Mouse (Mus musculus) hindbrain, embryonic 16.5 days (tissue): ENCODE measurements around the gene Ftsj3. TPM values are rescaled to one million over a fixed set of nuclear protein-coding genes. Genes with fewer than 3 reads are reported as not detected.
"Not testable (repeated sequence)": the region's sequence is repeated elsewhere in the genome, so short reads cannot be mapped to it uniquely, and the experiment has no call there.

Experiments
- ATAC-seq: fragments of 200-750 bp; cut with Nextera tagmentation; 2 replicates; pipeline ENCODE4 v1.8.0; 2017; ENCODE audit warnings: moderate TSS enrichment, moderate library complexity
- H3K27ac ChIP-seq: fragments of 300-500 bp; sonication (generic); 2 replicates; pipeline ENCODE4 v1.5.1; 2014; ENCODE audit warnings: low read depth, mild to moderate bottlenecking, control low read depth, low read length, moderate library complexity
- H3K27me3 ChIP-seq: fragments of 300-500 bp; sonication (generic); replicated peaks from 2 replicates; pipeline ENCODE4 v1.6.1; 2014; ENCODE audit warnings: low read length; ENCODE audit not compliant: control insufficient read depth, insufficient read depth
- H3K36me3 ChIP-seq: fragments of 300-500 bp; sonication (generic); 2 replicates; pipeline ENCODE4 v1.6.1; 2014; ENCODE audit warnings: mild to moderate bottlenecking, low read length, moderate library complexity, mixed read lengths; ENCODE audit not compliant: control insufficient read depth, insufficient read depth
- H3K4me1 ChIP-seq: fragments of 300-500 bp; sonication (generic); 2 replicates; pipeline ENCODE4 v1.6.1; 2014; ENCODE audit warnings: low read depth, low read length; ENCODE audit not compliant: control insufficient read depth, insufficient read depth
- H3K4me2 ChIP-seq: fragments of 300-500 bp; sonication (generic); 2 replicates; pipeline ENCODE4 v1.6.1; 2014; ENCODE audit warnings: mild to moderate bottlenecking, low read length, control low read depth, moderate library complexity
- H3K4me3 ChIP-seq: fragments of 300-500 bp; sonication (generic); 2 replicates; pipeline ENCODE4 v1.5.1; 2014; ENCODE audit warnings: mild to moderate bottlenecking, low read length, control low read depth, moderate library complexity
- H3K9ac ChIP-seq: fragments of 300-500 bp; sonication (generic); 2 replicates; pipeline ENCODE4 v1.6.1; 2014; ENCODE audit warnings: low read depth, mild to moderate bottlenecking, control low read depth, low read length, moderate library complexity
- H3K9me3 ChIP-seq: fragments of 300-500 bp; sonication (generic); 2 replicates; pipeline ENCODE4 v1.6.1; 2014; ENCODE audit warnings: mild to moderate bottlenecking, low read length, moderate library complexity; ENCODE audit not compliant: control insufficient read depth
- WGBS: fragments of 180-500 bp; shearing (Covaris S2); extraction: QIAGEN DNeasy Blood & Tissue Kit; methylation state at CpG from one replicate; pipeline ENCODE4 v1.1.7; 2014; 5-methylcytosine and 5-hydroxymethylcytosine counted together
- polyA plus RNA-seq: library from polyadenylated mRNA; unstranded; fragments of >200 nt; fragmentation: Nextera tagmentation; extraction: Ambion mirVana; gene quantifications from 2 replicates; pipeline ENCODE4 v1.2.1, GENCODE M21; 2015

Gene Ftsj3
- polyA plus RNA-seq, 1 experiment from 2014 or later: 31.6 TPM

- 90% methylated on average over 15 of the region's 15 CpGs for WGBS
- Histone ChIP-seq H3K9ac (no peak overlapping the region), H3K27ac (no peak overlapping the region), H3K4me3 (no peak overlapping the region), H3K4me1 (peaks cover 15% of the 10 kb centered on the region), H3K9me3 (no peaks in the 10 kb centered on the region), H3K27me3 (no peaks in the 10 kb centered on the region), H3K4me2 (no peak overlapping the region), H3K36me3 (peaks cover 49% of the 10 kb centered on the region)
- no peak for ATAC-seq
Measured at GRCm38 (mm10) chr11:106264988-106265387, 9.1 kb upstream of the Ftsj3 start.

- Histone ChIP-seq H3K27me3 (no peaks in the 10 kb centered on the region), H3K4me2 (no peak overlapping the region), H3K4me3 (no peak overlapping the region), H3K36me3 (peaks cover 49% of the 10 kb centered on the region), H3K27ac (no peak overlapping the region), H3K9ac (no peak overlapping the region), H3K9me3 (no peaks in the 10 kb centered on the region), H3K4me1 (peaks cover 11% of the 10 kb centered on the region)
- no peak for ATAC-seq
- 92% methylated on average over 9 of the region's 9 CpGs for WGBS
Measured at GRCm38 (mm10) chr11:106263963-106264362, 8.1 kb upstream of the Ftsj3 start.

GRCm38 (mm10) chr11:106260826-106261450 is 5.1 kb upstream of the Ftsj3 start:
- Histone ChIP-seq H3K36me3 (peaks cover 44% of the 10 kb centered on the region), H3K4me2 (no peak overlapping the region)
- ATAC-seq: no peak

GRCm38 (mm10) chr11:106256775-106257174 is 896 bp upstream of the Ftsj3 start:
- Histone ChIP-seq H3K9ac (peak overlapping the region; percentile 90), H3K36me3 (peaks cover 12% of the 10 kb centered on the region), H3K4me1 (peaks cover 21% of the 10 kb centered on the region), H3K4me2 (peak overlapping the region; percentile 79), H3K27me3 (no peaks in the 10 kb centered on the region), H3K27ac (no peak overlapping the region), H3K9me3 (no peaks in the 10 kb centered on the region), H3K4me3 (peak overlapping the region; percentile 79)
- WGBS: 76% methylated on average over 5 of the region's 5 CpGs
- ATAC-seq: no peak

More at GRCm38 (mm10) chr11:106260826-106261450, 5.1 kb upstream of the Ftsj3 start:
- WGBS: 90% methylated on average over 14 of the region's 14 CpGs
- H3K4me1 ChIP-seq: peaks cover 13% of the 10 kb centered on the region
- no peak overlapping the region for H3K9ac ChIP-seq
- no peak overlapping the region for H3K27ac ChIP-seq
- H3K9me3 ChIP-seq: no peaks in the 10 kb centered on the region
- no peak overlapping the region for H3K4me3 ChIP-seq
- no peaks in the 10 kb centered on the region for H3K27me3 ChIP-seq

- peak overlapping the region; percentile 60 for H3K9ac ChIP-seq
- H3K27ac ChIP-seq: peak overlapping the region; percentile 85
- peaks cover 24% of the 10 kb centered on the region for H3K36me3 ChIP-seq
- H3K9me3 ChIP-seq: no peaks in the 10 kb centered on the region
- H3K4me3 ChIP-seq: peak overlapping the region; percentile 79
- WGBS: 3% methylated on average over 22 of the region's 22 CpGs
- peak overlapping the region; percentile 86 for H3K4me2 ChIP-seq
- no peaks in the 10 kb centered on the region for H3K27me3 ChIP-seq
- H3K4me1 ChIP-seq: peaks cover 21% of the 10 kb centered on the region
- no peak for ATAC-seq
Measured at GRCm38 (mm10) chr11:106255174-106255573, 705 bp downstream of the Ftsj3 start.

DNA sequence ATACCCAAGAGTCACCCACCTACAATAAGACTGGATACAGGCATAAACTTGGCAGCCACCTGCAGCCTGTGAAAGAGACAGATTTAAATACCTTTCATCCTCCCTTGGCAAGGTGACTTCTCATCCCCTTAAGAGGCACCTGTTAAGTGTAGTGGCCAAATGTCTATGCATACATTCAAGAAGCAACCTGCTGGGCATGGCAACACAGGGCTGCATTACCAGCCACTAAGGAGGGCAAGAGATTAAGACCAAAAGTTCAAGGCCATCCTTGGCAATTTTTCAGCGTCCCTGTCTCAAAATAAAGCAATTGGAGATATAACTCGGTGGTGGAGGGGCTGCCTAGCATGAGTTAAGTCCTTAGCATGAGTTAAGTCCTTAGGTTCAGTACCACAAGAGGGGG is 1.1 kb downstream of the Ftsj3 start:
- no peak overlapping the region for H3K27ac ChIP-seq
- H3K9me3 ChIP-seq: no peaks in the 10 kb centered on the region
- WGBS: 22% methylated on average over 2 of the region's 2 CpGs
- peak overlapping the region; percentile 60 for H3K9ac ChIP-seq
- peak overlapping the region; percentile 79 for H3K4me3 ChIP-seq
- no peaks in the 10 kb centered on the region for H3K27me3 ChIP-seq
- peak overlapping the region; percentile 86 for H3K4me2 ChIP-seq
- ATAC-seq: no peak
- H3K36me3 ChIP-seq: peaks cover 28% of the 10 kb centered on the region
- H3K4me1 ChIP-seq: peaks cover 21% of the 10 kb centered on the region

GRCm38 (mm10) chr11:106249326-106249725 is 6.6 kb downstream of the Ftsj3 start:
- Histone ChIP-seq H3K27me3 (no peaks in the 10 kb centered on the region), H3K4me2 (no peak overlapping the region), H3K36me3 (peaks cover 67% of the 10 kb centered on the region), H3K4me1 (no peaks in the 10 kb centered on the region; the same call in 1 of the 2 replicates), H3K9ac (no peak overlapping the region), H3K9me3 (no peaks in the 10 kb centered on the region), H3K4me3 (no peak overlapping the region), H3K27ac (no peak overlapping the region)
- 92% methylated on average over 7 of the region's 7 CpGs for WGBS
- no peak for ATAC-seq

DNA sequence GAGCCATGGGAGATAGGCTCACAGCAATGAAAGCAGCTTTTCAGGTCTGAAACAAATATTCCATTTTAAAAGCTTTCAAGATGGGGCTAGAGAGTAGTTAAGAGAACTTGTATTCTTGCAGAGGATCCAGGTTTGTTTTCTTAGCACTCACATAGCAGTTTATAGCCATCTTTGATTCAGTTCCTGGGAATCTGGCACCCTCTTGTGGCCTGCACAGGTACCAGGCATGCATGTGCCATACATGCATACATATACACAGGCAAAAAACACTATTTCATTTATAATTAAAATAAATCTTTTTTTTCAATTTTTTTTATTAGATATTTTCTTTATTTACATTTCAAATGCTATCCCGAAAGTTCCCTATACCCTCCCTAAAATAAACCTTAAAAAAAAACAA is 9.0 kb downstream of the Ftsj3 start:
- Histone ChIP-seq H3K9me3 (no peaks in the 10 kb centered on the region), H3K9ac (no peak overlapping the region), H3K27me3 (no peaks in the 10 kb centered on the region), H3K4me3 (no peak overlapping the region), H3K4me1 (no peaks in the 10 kb centered on the region), H3K4me2 (no peak overlapping the region), H3K27ac (no peak overlapping the region), H3K36me3 (peaks cover 81% of the 10 kb centered on the region)
- no peak for ATAC-seq
- 96% methylated on average over 1 of the region's 1 CpGs for WGBS

DNA sequence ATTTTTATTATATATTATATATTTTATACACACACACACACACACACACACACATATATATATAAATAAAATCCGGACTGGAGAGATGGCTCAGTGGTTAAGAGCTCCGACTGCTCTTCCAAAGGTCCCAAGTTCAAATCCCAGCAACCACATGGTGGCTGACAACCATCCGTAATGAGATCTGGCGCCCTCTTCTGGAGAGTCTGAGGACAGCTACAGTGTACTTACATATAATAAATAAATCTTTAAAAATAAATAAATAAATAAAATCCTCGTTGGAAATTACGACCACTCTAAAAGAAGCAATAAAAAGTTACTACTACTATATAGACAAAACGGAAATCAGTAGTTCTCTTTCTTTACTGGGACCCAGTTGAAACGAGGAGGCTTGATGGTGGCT is 21.9 kb downstream of the Ftsj3 start:
- not testable (repeated sequence) for H3K4me3 ChIP-seq, H3K27me3 ChIP-seq, ATAC-seq, H3K9me3 ChIP-seq, H3K4me1 ChIP-seq, H3K27ac ChIP-seq, H3K4me2 ChIP-seq, H3K9ac ChIP-seq
- peaks cover 32% of the 10 kb centered on the region for H3K36me3 ChIP-seq
- WGBS: 84% methylated on average over 8 of the region's 8 CpGs
